Mouse (Mus musculus): ENCODE results near the gene Lingo2.

Lingo2 gene

DNA sequence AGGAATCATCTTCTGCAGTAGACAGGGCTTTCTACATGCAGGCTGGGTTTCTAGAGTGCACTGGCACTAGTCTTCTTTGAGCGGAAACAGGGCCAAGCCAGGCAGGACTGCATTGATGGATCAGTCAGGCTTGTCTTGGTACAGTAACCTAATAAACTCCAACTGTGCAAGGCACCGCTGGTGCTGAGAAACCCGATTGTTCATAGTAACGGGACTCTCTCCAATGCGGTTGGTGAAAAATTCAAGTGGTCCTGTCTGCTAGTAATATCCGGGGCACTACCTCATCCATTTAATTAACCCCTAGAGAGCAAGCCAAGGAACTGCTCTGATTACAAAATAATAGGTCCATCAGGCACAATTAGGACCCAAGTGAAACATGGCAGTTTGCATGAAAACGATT, 1106.4 kb downstream of the Lingo2 start:
- peak; percentile 13 for DNase-seq (ENCODE audit: low spot score)

DNA sequence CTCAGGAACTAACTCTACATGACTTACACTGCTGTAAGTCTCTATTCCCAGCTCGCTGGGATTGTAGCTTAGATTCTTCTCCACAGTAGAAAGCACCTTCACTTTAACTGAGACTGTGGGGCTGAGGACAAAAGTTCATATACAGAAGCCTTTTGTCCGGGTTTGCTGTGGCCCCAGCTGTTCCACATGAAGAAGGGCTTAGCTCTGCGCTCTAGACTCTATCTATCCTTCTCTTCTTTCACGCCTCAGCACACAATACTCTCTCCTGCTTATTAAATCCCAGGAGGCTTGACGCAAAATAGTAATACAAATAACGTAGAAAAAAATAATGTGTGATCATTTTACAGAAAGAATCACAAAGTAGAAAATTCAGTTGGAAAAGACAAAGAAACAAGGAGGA, 1107.0 kb downstream of the Lingo2 start:
- peak; percentile 4 for DNase-seq (ENCODE audit: low spot score)

GRCm38 (mm10) chr4:35823322-35823870, 1128.2 kb downstream of the Lingo2 start:
- no peak for DNase-seq (ENCODE audit: low spot score)

DNA sequence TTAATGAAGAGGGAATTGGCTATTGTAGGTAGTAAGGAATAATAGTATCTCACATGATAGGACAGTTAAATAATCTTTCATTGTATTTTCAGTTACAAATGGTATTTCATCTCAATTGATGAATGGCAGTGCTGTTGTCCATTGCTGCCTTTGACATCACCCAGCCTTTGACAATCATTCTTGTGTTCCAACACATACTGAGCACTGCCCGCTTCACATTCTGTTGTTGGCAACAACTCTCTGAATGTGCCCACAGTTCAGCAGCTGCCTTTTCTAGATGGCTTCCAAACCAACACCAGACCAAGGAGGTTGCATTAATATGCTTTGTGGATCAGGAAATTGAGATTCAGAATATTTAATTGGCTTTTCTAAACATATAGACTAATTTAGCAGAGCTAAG, 1130.8 kb downstream of the Lingo2 start:
- DNase-seq (ENCODE audit: low spot score): no peak

DNA sequence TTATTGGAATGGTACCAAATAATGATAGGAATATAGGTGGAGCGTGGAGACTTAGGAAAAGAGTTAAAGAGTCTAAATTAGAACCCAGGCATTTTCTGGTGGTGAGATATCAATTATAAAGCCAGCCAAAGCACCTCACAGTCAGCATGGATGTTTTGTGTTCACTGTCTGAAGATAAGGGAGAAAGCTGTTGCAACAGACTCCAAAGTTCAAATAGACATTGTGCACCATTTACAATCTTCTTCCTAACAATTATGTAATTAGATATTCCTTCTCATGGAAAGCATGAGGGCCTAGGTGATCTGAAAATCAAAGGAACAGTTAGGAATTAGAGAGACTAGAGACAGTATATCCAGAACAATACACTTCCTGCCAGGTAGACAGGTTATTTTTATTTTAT, 1136.8 kb downstream of the Lingo2 start:
- DNase-seq (ENCODE audit: low spot score): no peak

- no peak for DNase-seq (ENCODE audit: low spot score)
Observed at GRCm38 (mm10) chr4:35807497-35808210, 1143.9 kb downstream of the Lingo2 start.

- DNase-seq (ENCODE audit: low spot score): peak; percentile 1
Observed at GRCm38 (mm10) chr4:35806881-35807464, 1144.6 kb downstream of the Lingo2 start.

- DNase-seq (ENCODE audit: low spot score): no peak
Observed at GRCm38 (mm10) chr4:35784255-35784921, 1167.2 kb downstream of the Lingo2 start.

DNA sequence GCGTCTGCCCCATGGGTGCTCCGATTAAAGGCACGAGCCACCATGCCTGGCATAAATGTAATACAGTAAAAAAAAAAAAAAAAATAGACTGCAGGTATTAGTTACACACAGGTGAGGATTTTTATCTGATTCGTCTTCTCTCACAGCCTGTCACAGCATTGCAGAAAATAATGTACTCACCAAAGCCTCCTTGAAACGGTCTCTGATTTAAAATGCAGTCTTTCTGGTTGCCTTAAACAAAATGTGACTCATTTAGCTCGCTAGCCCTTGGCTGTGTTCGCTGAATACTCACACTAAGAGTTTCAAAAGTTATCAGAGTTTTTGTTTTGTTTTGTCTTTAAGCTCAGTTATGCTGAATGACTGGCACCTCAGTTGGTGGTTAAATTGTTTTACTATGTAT, 1180.7 kb downstream of the Lingo2 start:
- no peak for DNase-seq (ENCODE audit: low spot score)

DNA sequence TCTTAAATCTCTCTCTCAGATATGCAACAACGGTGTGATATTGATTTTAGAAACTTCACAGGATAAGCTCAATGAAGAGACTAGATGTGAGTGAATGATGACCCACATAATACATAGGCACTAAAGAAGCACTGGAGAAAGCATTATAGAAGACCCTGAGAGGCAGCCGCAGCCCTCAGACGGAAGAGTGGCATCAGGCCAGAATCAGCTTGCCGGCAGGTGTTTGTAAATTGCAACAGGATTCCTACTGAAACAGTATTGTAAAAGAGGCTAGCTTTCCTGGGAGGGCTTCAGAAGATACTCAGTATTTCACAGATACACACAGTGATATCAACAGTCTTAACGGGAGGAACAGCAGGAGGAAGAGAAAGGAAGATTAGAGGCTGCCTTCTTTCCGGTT, 1184.6 kb downstream of the Lingo2 start:
- DNase-seq (ENCODE audit: low spot score): no peak

GRCm38 (mm10) chr4:35761181-35761580, 1190.4 kb downstream of the Lingo2 start:
- DNase-seq (ENCODE audit: low spot score): no peak

- no peak for DNase-seq (ENCODE audit: low spot score)
Observed at GRCm38 (mm10) chr4:35752121-35752860, 1199.3 kb downstream of the Lingo2 start.

GRCm38 (mm10) chr4:35746693-35747092, 1204.9 kb downstream of the Lingo2 start:
- DNase-seq (ENCODE audit: low spot score): no peak

DNA sequence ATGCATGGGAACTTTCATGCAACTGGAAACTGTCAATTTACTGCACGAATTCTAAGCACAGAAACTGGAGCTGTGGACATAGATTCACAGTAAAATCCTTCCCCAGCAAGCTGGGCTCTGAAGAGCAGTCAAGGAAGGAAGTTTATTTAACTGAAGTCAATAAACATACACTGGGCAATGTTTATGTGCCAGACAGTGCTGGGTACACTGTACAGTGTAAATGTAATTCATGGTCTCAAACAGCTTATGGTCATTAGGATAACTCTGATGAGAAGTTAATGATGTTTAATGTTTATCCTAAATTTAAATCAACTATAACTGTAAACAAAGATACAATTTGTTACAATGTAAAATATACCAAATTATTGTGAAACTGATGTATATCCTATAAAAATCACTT, 1226.8 kb downstream of the Lingo2 start:
- no peak for DNase-seq (ENCODE audit: low spot score)

GRCm38 (mm10) chr4:35704126-35704525, 1247.4 kb downstream of the Lingo2 start:
- peak; percentile 36 for DNase-seq (ENCODE audit: low spot score)

DNA sequence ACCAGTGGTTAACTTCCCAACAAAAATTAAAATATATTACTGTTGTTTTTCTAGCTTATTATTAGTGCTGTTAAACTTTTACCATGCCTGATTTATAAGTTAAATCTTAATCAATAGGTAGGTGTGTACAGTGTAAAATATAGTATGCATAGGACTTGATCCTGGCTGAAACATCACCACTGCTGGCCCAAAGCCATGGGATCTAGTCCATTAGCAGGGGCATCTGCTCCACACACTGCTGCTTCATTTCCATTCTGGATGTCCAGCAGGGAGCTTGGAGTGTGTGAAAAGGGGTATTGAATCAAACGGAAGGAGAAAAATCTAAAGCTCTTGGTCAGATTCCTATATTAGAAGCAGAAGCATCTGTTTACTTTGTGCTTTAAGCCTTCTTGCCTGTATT, 1248.9 kb downstream of the Lingo2 start:
- DNase-seq (ENCODE audit: low spot score): no peak

GRCm38 (mm10) chr4:35695137-35695522, 1256.4 kb downstream of the Lingo2 start:
- DNase-seq (ENCODE audit: low spot score): no peak

DNA sequence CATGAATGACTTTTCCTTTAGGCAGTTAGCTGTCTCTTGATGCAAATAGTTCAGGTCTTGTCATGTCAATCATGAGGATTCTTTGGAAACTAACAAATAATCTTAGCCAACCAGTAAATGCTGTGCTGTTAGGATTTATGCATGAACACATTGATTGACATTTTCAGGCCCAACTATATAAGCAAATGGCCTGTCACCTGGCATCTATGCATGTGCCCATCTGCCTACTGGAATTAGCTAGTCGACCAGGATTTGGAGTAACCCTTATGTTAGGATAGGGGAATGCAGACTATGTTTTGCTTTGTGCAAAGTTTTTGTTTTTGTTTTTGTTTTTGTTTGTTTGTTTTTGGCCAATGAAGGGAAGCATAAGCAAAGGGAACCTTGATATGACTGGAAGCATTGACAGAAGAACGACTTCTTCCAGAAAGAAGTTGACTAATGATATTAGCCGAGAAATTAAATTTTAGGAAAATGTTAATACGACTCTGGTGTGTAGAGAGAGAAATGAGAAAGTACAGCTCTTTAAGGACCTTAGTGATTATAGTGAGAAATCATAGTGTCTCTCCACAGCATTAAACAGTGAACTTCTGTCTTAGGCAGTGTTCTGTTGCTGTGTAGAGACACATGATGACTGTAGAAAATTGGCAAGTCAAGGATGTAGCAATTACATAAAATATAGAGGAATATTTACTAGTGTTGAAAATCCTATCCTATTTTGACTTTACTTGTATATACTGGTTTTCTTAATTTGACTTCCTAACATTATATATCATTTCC, 1257.0 kb downstream of the Lingo2 start:
- no peak for DNase-seq (ENCODE audit: low spot score)

GRCm38 (mm10) chr4:35690521-35690920, 1261.0 kb downstream of the Lingo2 start:
- no peak for DNase-seq (ENCODE audit: low spot score)

- peak; percentile 14 for DNase-seq (ENCODE audit: low spot score)
Observed at GRCm38 (mm10) chr4:35688498-35689240, 1262.9 kb downstream of the Lingo2 start.

Data from embryo, embryonic 10.5 days (tissue).